Mouse (Mus musculus): ENCODE measurements around the gene Zfp775. TPM values are rescaled to one million over a fixed set of nuclear protein-coding genes. Genes with fewer than 3 reads are reported as not detected.

The Zfp775 gene
- total RNA-seq, 2 experiments from 2014 or later, result 9.8 to 10.5 TPM

GRCm38 (mm10) chr6:48665471-48665870 lies 63.6 kb downstream of the Zfp775 start:
- DNase-seq, result no peak
- intact Hi-C loops (cut with DNase I), result no loop called here

- DNase-seq, result no peak
- intact Hi-C loops (cut with DNase I), result no loop called here
These were observed 64.3 kb downstream of the Zfp775 start for GRCm38 (mm10) chr6:48666159-48666586.

- no peak for DNase-seq
- intact Hi-C loops (cut with DNase I), result no loop called here
These were observed 66.2 kb downstream of the Zfp775 start for GRCm38 (mm10) chr6:48668022-48668421.

GRCm38 (mm10) chr6:48669446-48669969 lies 67.6 kb downstream of the Zfp775 start:
- intact Hi-C loops (cut with DNase I), result no loop called here

More at GRCm38 (mm10) chr6:48669446-48669969, 67.6 kb downstream of the Zfp775 start:
- no peak for DNase-seq

Other genes with a start within 250 kb of the Zfp775 start
- gene Krba1, start 206.5 kb upstream of the Zfp775 start, total RNA-seq (2021), result 10 to 100 TPM; 53.5 to 62.2 TPM
- gene Zfp467, start 156.2 kb upstream of the Zfp775 start, total RNA-seq (2021), result 10 to 100 TPM; 27.7 to 29.6 TPM
- gene Sspo, start 153.8 kb upstream of the Zfp775 start, total RNA-seq (2021), result under 1 TPM; 0.08 TPM
- gene Atp6v0e2, start 64.4 kb upstream of the Zfp775 start, total RNA-seq (2021), result 100 to 1,000 TPM; 254 to 288 TPM
- gene Lrrc61, start 47.3 kb upstream of the Zfp775 start, total RNA-seq (2021), result 10 to 100 TPM; 28.8 to 35.0 TPM
- gene Rarres2, start 29.3 kb upstream of the Zfp775 start, total RNA-seq (2021), result 1 to 10 TPM; 6.9 to 7.0 TPM
- not detected for gene Gm45021, start 12.5 kb upstream of the Zfp775 start, total RNA-seq (2021)
- 10 to 100 TPM; 27.1 to 28.6 TPM for gene Repin1, start 8.2 kb upstream of the Zfp775 start, total RNA-seq (2021)
- not detected for gene Gm44965, start 8.1 kb upstream of the Zfp775 start, total RNA-seq (2021)
- 10 to 100 TPM; 14.1 to 15.1 TPM for gene AI854703, start 24.7 kb downstream of the Zfp775 start, total RNA-seq (2021)
- 1 to 10 TPM; 1.2 to 1.6 TPM for gene Gimap8, start 45.2 kb downstream of the Zfp775 start, total RNA-seq (2021)
- 1 to 10 TPM; 1.1 to 1.3 TPM for gene Gimap9, start 74.1 kb downstream of the Zfp775 start, total RNA-seq (2021)
- 1 to 10 TPM in 1 of 2 experiments, under 1 TPM in 1; 0.77 to 1.4 TPM for gene Gimap4, start 82.5 kb downstream of the Zfp775 start, total RNA-seq (2021)
- 1 to 10 TPM; 6.0 to 6.3 TPM for gene Gimap6, start 106.2 kb downstream of the Zfp775 start, total RNA-seq (2021)
- not detected for gene Gm28053, start 116.5 kb downstream of the Zfp775 start, total RNA-seq (2021)
- gene Gimap7, start 116.6 kb downstream of the Zfp775 start, total RNA-seq (2021), result not detected
- 1 to 10 TPM; 2.7 to 3.5 TPM for gene Gimap1, start 137.0 kb downstream of the Zfp775 start, total RNA-seq (2021)
- gene Gimap5, start 144.1 kb downstream of the Zfp775 start, total RNA-seq (2021), result 1 to 10 TPM; 1.4 to 1.5 TPM
- not detected for gene Gimap3, start 168.8 kb downstream of the Zfp775 start, total RNA-seq (2021)
- 10 to 100 TPM in 1 of 2 experiments, 1 to 10 TPM in 1; 8.8 to 10.4 TPM for gene Tmem176a, start 238.9 kb downstream of the Zfp775 start, total RNA-seq (2021)
- 10 to 100 TPM; 25.8 to 32.2 TPM for gene Tmem176b, start 239.4 kb downstream of the Zfp775 start, total RNA-seq (2021)

Measured in left cerebral cortex, postnatal 4 days (tissue).